Mouse (Mus musculus): ENCODE measurements around the gene Lrrn3. TPM values are rescaled to one million over a fixed set of nuclear protein-coding genes. Genes with fewer than 3 reads are reported as not detected.

Lrrn3 gene
- polyA plus RNA-seq, 1 experiment, result 0.06 TPM

DNA sequence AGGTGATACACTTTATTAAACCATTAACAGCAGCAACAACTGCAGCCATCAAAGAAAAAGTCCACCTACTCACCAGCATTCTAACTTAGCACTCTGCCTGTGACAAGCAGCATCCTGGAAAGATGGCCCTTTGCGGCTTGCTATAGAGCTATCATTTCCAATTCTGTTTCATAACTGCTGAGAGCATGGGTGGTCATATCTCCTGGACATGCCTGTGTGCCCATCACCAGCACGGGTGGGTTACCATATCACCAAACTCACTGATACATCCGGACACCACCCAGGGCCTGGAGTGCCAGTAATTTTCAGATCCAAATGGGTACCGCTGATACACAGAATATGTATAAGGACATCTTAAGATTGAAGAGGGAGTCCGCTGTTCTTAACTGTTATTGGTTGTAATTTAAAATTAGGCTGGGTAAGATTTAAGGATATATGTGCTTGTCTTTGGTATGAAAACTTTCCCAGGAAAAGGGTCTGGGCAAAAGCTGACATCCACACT is 3.1 kb downstream of the Lrrn3 start:
- Histone ChIP-seq H3K27me3 (ENCODE audit: control insufficient read depth, insufficient read depth, low read length) (no peaks in the 10 kb centered on the region), H3K4me3 (ENCODE audit: control insufficient read depth, low read depth, low read length) (no peak overlapping the region), H3K27ac (ENCODE audit: control insufficient read depth, insufficient read depth, low read depth, low read length) (no peak overlapping the region), H3K4me1 (ENCODE audit: control insufficient read depth, insufficient read depth, low read length) (peaks cover 3% of the 10 kb centered on the region; the same call in 1 of the 2 replicates), H3K36me3 (ENCODE audit: control insufficient read depth, insufficient read depth, low read length) (no peaks in the 10 kb centered on the region)
- no peak for TF ChIP-seq POLR2A (IDR thresholded peaks at IDR 0.05; ENCODE audit: control insufficient read depth, low read depth, low read length)
- TF ChIP-seq CTCF (IDR thresholded peaks at IDR 0.05; ENCODE audit: control insufficient read depth, insufficient read depth, insufficient replicate concordance, low read depth, low read length), result no peak

GRCm38 (mm10) chr12:41481486-41481885 is 4.7 kb downstream of the Lrrn3 start:
- H3K4me1 ChIP-seq (ENCODE audit: control insufficient read depth, insufficient read depth, low read length), result peaks cover 3% of the 10 kb centered on the region; the same call in 1 of the 2 replicates
- no peak overlapping the region for H3K4me3 ChIP-seq (ENCODE audit: control insufficient read depth, low read depth, low read length)
- TF ChIP-seq POLR2A (IDR thresholded peaks at IDR 0.05; ENCODE audit: control insufficient read depth, low read depth, low read length) (no peak), CTCF (IDR thresholded peaks at IDR 0.05; ENCODE audit: control insufficient read depth, insufficient read depth, insufficient replicate concordance, low read depth, low read length) (no peak)
- H3K27me3 ChIP-seq (ENCODE audit: control insufficient read depth, insufficient read depth, low read length), result no peaks in the 10 kb centered on the region
- no peaks in the 10 kb centered on the region for H3K36me3 ChIP-seq (ENCODE audit: control insufficient read depth, insufficient read depth, low read length)
- H3K27ac ChIP-seq (ENCODE audit: control insufficient read depth, insufficient read depth, low read depth, low read length), result no peak overlapping the region

DNA sequence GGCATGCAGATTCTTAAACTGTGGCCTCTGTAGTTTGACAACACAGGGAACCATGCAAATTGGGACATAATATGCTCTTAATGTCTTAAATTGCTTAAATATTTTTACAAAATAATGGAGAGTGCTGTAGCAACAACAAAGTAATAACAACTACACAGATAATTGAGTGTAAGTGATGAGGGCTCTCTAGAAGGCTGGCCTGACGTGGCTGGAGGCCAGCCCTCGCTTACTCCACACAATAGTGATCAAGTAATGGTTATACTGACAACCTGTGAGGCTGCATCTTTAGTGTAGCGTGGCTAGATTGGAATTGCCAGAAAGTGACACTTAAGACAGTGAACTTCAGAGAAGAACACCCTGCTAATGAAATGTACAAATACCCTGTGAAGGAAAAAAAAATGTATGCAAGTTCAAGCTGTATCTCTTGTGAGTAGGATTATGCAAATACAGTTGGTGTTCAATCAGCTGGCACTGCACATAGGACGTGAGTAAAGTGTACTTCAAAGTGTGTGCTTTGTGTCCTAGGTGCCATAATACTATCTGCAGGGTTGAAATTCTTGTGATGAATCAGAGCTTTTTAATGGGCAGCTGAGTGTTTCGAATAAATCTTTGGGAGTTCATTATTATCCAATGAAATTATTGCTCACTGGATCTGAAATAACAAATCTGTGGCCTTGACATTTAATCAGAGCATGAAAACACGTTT is 17.0 kb downstream of the Lrrn3 start:
- no peaks in the 10 kb centered on the region for H3K4me1 ChIP-seq (ENCODE audit: control insufficient read depth, insufficient read depth, low read length)
- H3K36me3 ChIP-seq (ENCODE audit: control insufficient read depth, insufficient read depth, low read length), result no peaks in the 10 kb centered on the region
- no peaks in the 10 kb centered on the region for H3K27me3 ChIP-seq (ENCODE audit: control insufficient read depth, insufficient read depth, low read length)
- H3K27ac ChIP-seq (ENCODE audit: control insufficient read depth, insufficient read depth, low read depth, low read length), result no peak overlapping the region
- TF ChIP-seq CTCF (IDR thresholded peaks at IDR 0.05; ENCODE audit: control insufficient read depth, insufficient read depth, insufficient replicate concordance, low read depth, low read length), result no peak
- TF ChIP-seq POLR2A (IDR thresholded peaks at IDR 0.05; ENCODE audit: control insufficient read depth, low read depth, low read length), result no peak
- H3K4me3 ChIP-seq (ENCODE audit: control insufficient read depth, low read depth, low read length), result no peak overlapping the region

GRCm38 (mm10) chr12:41468374-41468991 is 17.7 kb downstream of the Lrrn3 start:
- Histone ChIP-seq H3K27ac (ENCODE audit: control insufficient read depth, insufficient read depth, low read depth, low read length) (no peak overlapping the region), H3K36me3 (ENCODE audit: control insufficient read depth, insufficient read depth, low read length) (no peaks in the 10 kb centered on the region), H3K27me3 (ENCODE audit: control insufficient read depth, insufficient read depth, low read length) (no peaks in the 10 kb centered on the region), H3K4me1 (ENCODE audit: control insufficient read depth, insufficient read depth, low read length) (no peaks in the 10 kb centered on the region), H3K4me3 (ENCODE audit: control insufficient read depth, low read depth, low read length) (no peak overlapping the region)
- TF ChIP-seq POLR2A (IDR thresholded peaks at IDR 0.05; ENCODE audit: control insufficient read depth, low read depth, low read length) (no peak), CTCF (IDR thresholded peaks at IDR 0.05; ENCODE audit: control insufficient read depth, insufficient read depth, insufficient replicate concordance, low read depth, low read length) (no peak)

- Histone ChIP-seq H3K27ac (ENCODE audit: control insufficient read depth, insufficient read depth, low read depth, low read length) (no peak overlapping the region), H3K27me3 (ENCODE audit: control insufficient read depth, insufficient read depth, low read length) (no peaks in the 10 kb centered on the region), H3K36me3 (ENCODE audit: control insufficient read depth, insufficient read depth, low read length) (no peaks in the 10 kb centered on the region), H3K4me3 (ENCODE audit: control insufficient read depth, low read depth, low read length) (no peak overlapping the region), H3K4me1 (ENCODE audit: control insufficient read depth, insufficient read depth, low read length) (no peaks in the 10 kb centered on the region)
- TF ChIP-seq CTCF (IDR thresholded peaks at IDR 0.05; ENCODE audit: control insufficient read depth, insufficient read depth, insufficient replicate concordance, low read depth, low read length) (no peak), POLR2A (IDR thresholded peaks at IDR 0.05; ENCODE audit: control insufficient read depth, low read depth, low read length) (no peak)
These were observed 47.8 kb downstream of the Lrrn3 start for GRCm38 (mm10) chr12:41438446-41438845.

- H3K4me3 ChIP-seq (ENCODE audit: control insufficient read depth, low read depth, low read length), result no peak overlapping the region
- no peaks in the 10 kb centered on the region for H3K36me3 ChIP-seq (ENCODE audit: control insufficient read depth, insufficient read depth, low read length)
- H3K4me1 ChIP-seq (ENCODE audit: control insufficient read depth, insufficient read depth, low read length), result no peaks in the 10 kb centered on the region
- no peaks in the 10 kb centered on the region for H3K27me3 ChIP-seq (ENCODE audit: control insufficient read depth, insufficient read depth, low read length)
- H3K27ac ChIP-seq (ENCODE audit: control insufficient read depth, insufficient read depth, low read depth, low read length), result no peak overlapping the region
- TF ChIP-seq CTCF (IDR thresholded peaks at IDR 0.05; ENCODE audit: control insufficient read depth, insufficient read depth, insufficient replicate concordance, low read depth, low read length) (no peak), POLR2A (IDR thresholded peaks at IDR 0.05; ENCODE audit: control insufficient read depth, low read depth, low read length) (no peak)
These were observed 49.8 kb downstream of the Lrrn3 start for GRCm38 (mm10) chr12:41436206-41436985.

GRCm38 (mm10) chr12:41428806-41429205 is 57.4 kb downstream of the Lrrn3 start:
- no peak for TF ChIP-seq POLR2A (IDR thresholded peaks at IDR 0.05; ENCODE audit: control insufficient read depth, low read depth, low read length)
- Histone ChIP-seq H3K4me1 (ENCODE audit: control insufficient read depth, insufficient read depth, low read length) (no peaks in the 10 kb centered on the region), H3K27ac (ENCODE audit: control insufficient read depth, insufficient read depth, low read depth, low read length) (no peak overlapping the region), H3K36me3 (ENCODE audit: control insufficient read depth, insufficient read depth, low read length) (no peaks in the 10 kb centered on the region), H3K4me3 (ENCODE audit: control insufficient read depth, low read depth, low read length) (no peak overlapping the region), H3K27me3 (ENCODE audit: control insufficient read depth, insufficient read depth, low read length) (no peaks in the 10 kb centered on the region)
